In the genomic region with DNA sequence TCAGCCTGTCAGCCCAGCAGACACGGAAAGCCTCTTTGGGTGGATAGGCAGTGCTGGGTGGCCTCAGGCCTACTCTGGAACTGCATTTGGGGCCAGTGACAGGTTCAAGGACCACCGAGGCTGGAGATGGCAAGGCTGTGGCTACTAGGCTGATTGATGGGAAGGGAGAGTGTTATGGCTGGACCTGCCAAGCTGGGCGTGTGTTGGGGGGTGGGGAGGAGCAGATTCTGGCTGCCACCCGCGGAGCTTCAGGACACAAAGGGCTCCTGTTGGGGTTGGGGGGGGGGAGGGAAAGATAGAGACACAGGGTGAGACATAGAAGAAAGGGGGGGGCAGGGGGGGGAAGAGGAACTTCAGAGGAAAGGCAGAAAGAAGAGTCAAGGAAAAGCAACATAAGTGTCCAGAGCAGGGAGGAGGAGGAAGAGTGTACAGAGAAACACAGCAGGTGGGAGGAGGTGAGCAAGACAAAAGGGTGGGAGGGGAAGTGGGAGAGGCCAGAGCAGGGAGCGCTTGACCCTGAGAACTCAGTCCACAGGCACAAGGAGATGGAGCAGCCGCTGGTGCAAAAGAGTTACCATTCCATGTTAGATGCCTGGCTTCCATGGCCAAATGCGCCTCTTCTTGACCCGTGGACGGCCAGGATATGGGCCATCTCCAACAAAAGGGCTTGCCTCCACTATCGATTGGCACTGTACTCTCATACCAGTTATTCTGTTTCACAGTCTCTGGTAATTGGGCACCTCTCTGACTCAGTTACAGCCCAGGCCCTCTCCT, we compare ENCODE assay signal across 9 mouse cellular contexts. TPM values are rescaled to one million over a fixed set of nuclear protein-coding genes. Genes with fewer than 3 reads are reported as not detected.
A peak's percentile ranks its signal among the peaks of the same experiment; 100 is the strongest.
DNase-seq lines count a peak whose midpoint lies in the region; ATAC-seq lines count a peak whose summit lies in the region.
"Had no signal": no experiment of that assay in that cellular context is flagged by ENCODE, and none has a peak within 500 bp of the region (broad histone marks: within the 10 kb centered on the region; RNA-seq: fewer than 3 reads in every experiment).

No protein-coding gene starts in this region.

- H3K9ac ChIP-seq in kidney, embryonic 15.5 days = peak overlapping the region; percentile 29
- peak overlapping the region; percentile 84; the same call in 1 of the 2 replicates for H3K9ac ChIP-seq in intestine, embryonic 16.5 days (ENCODE audit: low read depth, low read length)
- peak overlapping the region; percentile 74; the same call in 1 of the 2 replicates for H3K9ac ChIP-seq in neural tube, embryonic 14.5 days (replicated peaks; ENCODE audit: low read depth, low read length)

- peaks cover 37% of the 10 kb centered on the region for H3K36me3 ChIP-seq in kidney, embryonic 15.5 days
- H3K36me3 ChIP-seq in embryonic facial prominence, embryonic 10.5 days (replicated peaks) = peaks cover 43% of the 10 kb centered on the region
- peaks cover 3% of the 10 kb centered on the region; the same call in 1 of the 2 replicates for H3K36me3 ChIP-seq in intestine, embryonic 16.5 days (ENCODE audit: control insufficient read depth, insufficient read depth, low read length)
- peaks cover 15% of the 10 kb centered on the region for H3K36me3 ChIP-seq in neural tube, embryonic 14.5 days (ENCODE audit: control insufficient read depth, insufficient read depth, low read length)

- DNase-seq in kidney, postnatal 25 days = no peak
- DNase-seq in embryonic facial prominence, embryonic 10.5 days (ENCODE audit: low spot score) = no peak
- DNase-seq in layer of hippocampus, adult 9-11 months = no peak
- no peak for DNase-seq in thymus, postnatal 14 days
- DNase-seq in MN1 (ENCODE audit: low spot score) = no peak
- DNase-seq: heart, postnatal 36 days had no signal

- no peaks in the 10 kb centered on the region for H3K9me3 ChIP-seq in kidney, embryonic 15.5 days (replicated peaks)
- H3K9me3 ChIP-seq in embryonic facial prominence, embryonic 10.5 days = no peaks in the 10 kb centered on the region
- no peaks in the 10 kb centered on the region for H3K9me3 ChIP-seq in intestine, embryonic 16.5 days (ENCODE audit: control insufficient read depth, low read length)
- no peaks in the 10 kb centered on the region for H3K9me3 ChIP-seq in neural tube, embryonic 14.5 days (ENCODE audit: control insufficient read depth, low read length)

- H3K4me1 ChIP-seq in kidney, embryonic 15.5 days = peaks cover 42% of the 10 kb centered on the region
- peaks cover 52% of the 10 kb centered on the region for H3K4me1 ChIP-seq in embryonic facial prominence, embryonic 10.5 days
- peaks cover 20% of the 10 kb centered on the region for H3K4me1 ChIP-seq in intestine, embryonic 16.5 days (ENCODE audit: control insufficient read depth, insufficient read depth, low read length)
- peaks cover 35% of the 10 kb centered on the region for H3K4me1 ChIP-seq in neural tube, embryonic 14.5 days (ENCODE audit: control insufficient read depth, insufficient read depth, low read length)

- H3K27ac ChIP-seq in kidney, embryonic 15.5 days = no peak overlapping the region
- peak overlapping the region; percentile 37 for H3K27ac ChIP-seq in embryonic facial prominence, embryonic 10.5 days (replicated peaks)
- no peak overlapping the region; the same call in 1 of the 2 replicates for H3K27ac ChIP-seq in intestine, embryonic 16.5 days (ENCODE audit: low read length)
- H3K27ac ChIP-seq in neural tube, embryonic 14.5 days (ENCODE audit: low read depth, low read length) = no peak overlapping the region

- peak overlapping the region; percentile 85 for H3K4me2 ChIP-seq in kidney, embryonic 15.5 days
- H3K4me2 ChIP-seq in intestine, embryonic 16.5 days (ENCODE audit: low read depth, low read length) = peak overlapping the region; percentile 91
- peak overlapping the region; percentile 96 for H3K4me2 ChIP-seq in neural tube, embryonic 14.5 days (ENCODE audit: low read depth, low read length)

- WGBS in kidney, embryonic 15.5 days = 35% methylated on average over 11 of the region's 11 CpGs
- WGBS in embryonic facial prominence, embryonic 10.5 days = 31% methylated on average over 11 of the region's 11 CpGs
- WGBS in intestine, embryonic 16.5 days = 44% methylated on average over 11 of the region's 11 CpGs
- WGBS in neural tube, embryonic 14.5 days = 25% methylated on average over 11 of the region's 11 CpGs

- no peak for ATAC-seq in kidney, embryonic 15.5 days (replicated peaks; ENCODE audit: low FRiP score)
- no peak for ATAC-seq in intestine, embryonic 16.5 days
- ATAC-seq in neural tube, embryonic 14.5 days (ENCODE audit: low read depth) = no peak

- H3K4me3 ChIP-seq in kidney, embryonic 15.5 days (replicated peaks) = peak overlapping the region; percentile 76
- H3K4me3 ChIP-seq in embryonic facial prominence, embryonic 10.5 days = peak overlapping the region; percentile 77
- H3K4me3 ChIP-seq in intestine, embryonic 16.5 days (ENCODE audit: low read length) = peak overlapping the region; percentile 74
- peak overlapping the region; percentile 65 for H3K4me3 ChIP-seq in neural tube, embryonic 14.5 days (ENCODE audit: low read depth, low read length)

- H3K27me3 ChIP-seq in kidney, embryonic 15.5 days = no peaks in the 10 kb centered on the region
- no peaks in the 10 kb centered on the region; the same call in 1 of the 2 replicates for H3K27me3 ChIP-seq in embryonic facial prominence, embryonic 10.5 days (replicated peaks; ENCODE audit: low read depth, poor library complexity, severe bottlenecking)
- H3K27me3 ChIP-seq in intestine, embryonic 16.5 days (replicated peaks; ENCODE audit: control insufficient read depth, insufficient read depth, low read length) = no peaks in the 10 kb centered on the region
- no peaks in the 10 kb centered on the region for H3K27me3 ChIP-seq in neural tube, embryonic 14.5 days (ENCODE audit: control insufficient read depth, insufficient read depth, low read length)

RNA-seq across cellular contexts. Expression of gene Polr2h, which starts 3.0 kb away (rescaled TPM):
- 116 and 120 TPM in 2 replicates for polyA plus RNA-seq in kidney, embryonic 15.5 days (2015; fragmentation: Nextera tagmentation; extraction: Ambion mirVana)
- 151 and 153 TPM in 2 replicates for polyA plus RNA-seq in embryonic facial prominence, embryonic 10.5 days (2016; fragmentation: Nextera tagmentation; extraction: Ambion mirVana)
- polyA plus RNA-seq in intestine, embryonic 16.5 days (2015; fragmentation: Nextera tagmentation; extraction: Ambion mirVana) = 84.5 and 95.5 TPM in 2 replicates
- 91.4 and 100 TPM in 2 replicates for polyA plus RNA-seq in neural tube, embryonic 14.5 days (2014; fragmentation: Nextera tagmentation; extraction: Ambion mirVana)

RNA-seq across cellular contexts. Expression of gene Clcn2, which starts 3.1 kb away (rescaled TPM):
- 16.3 and 20.1 TPM in 2 replicates for polyA plus RNA-seq in kidney, embryonic 15.5 days (2015; fragmentation: Nextera tagmentation; extraction: Ambion mirVana)
- 13.9 and 15.9 TPM in 2 replicates for polyA plus RNA-seq in embryonic facial prominence, embryonic 10.5 days (2016; fragmentation: Nextera tagmentation; extraction: Ambion mirVana)
- polyA plus RNA-seq in intestine, embryonic 16.5 days (2015; fragmentation: Nextera tagmentation; extraction: Ambion mirVana) = 12.0 and 13.1 TPM in 2 replicates
- 30.7 and 31.3 TPM in 2 replicates for polyA plus RNA-seq in neural tube, embryonic 14.5 days (2014; fragmentation: Nextera tagmentation; extraction: Ambion mirVana)

RNA-seq across cellular contexts. Expression of gene Chrd, which starts 18.4 kb away (rescaled TPM):
- polyA plus RNA-seq in kidney, embryonic 15.5 days (2015; fragmentation: Nextera tagmentation; extraction: Ambion mirVana) = 4.6 and 7.4 TPM in 2 replicates
- polyA plus RNA-seq in embryonic facial prominence, embryonic 10.5 days (2016; fragmentation: Nextera tagmentation; extraction: Ambion mirVana) = 1.3 and 1.4 TPM in 2 replicates
- 3.0 and 3.1 TPM in 2 replicates for polyA plus RNA-seq in intestine, embryonic 16.5 days (2015; fragmentation: Nextera tagmentation; extraction: Ambion mirVana)
- 6.6 and 7.0 TPM in 2 replicates for polyA plus RNA-seq in neural tube, embryonic 14.5 days (2014; fragmentation: Nextera tagmentation; extraction: Ambion mirVana)

RNA-seq across cellular contexts. Expression of gene Thpo, which starts 19.8 kb away (rescaled TPM):
- polyA plus RNA-seq in kidney, embryonic 15.5 days (2015; fragmentation: Nextera tagmentation; extraction: Ambion mirVana) = 1.2 TPM in 2 replicates
- polyA plus RNA-seq in embryonic facial prominence, embryonic 10.5 days (2016; fragmentation: Nextera tagmentation; extraction: Ambion mirVana) = 0.44 and 0.72 TPM in 2 replicates
- polyA plus RNA-seq in intestine, embryonic 16.5 days (2015; fragmentation: Nextera tagmentation; extraction: Ambion mirVana) = 2.6 and 2.9 TPM in 2 replicates
- polyA plus RNA-seq in neural tube, embryonic 14.5 days (2014; fragmentation: Nextera tagmentation; extraction: Ambion mirVana) = 0.99 and 1.6 TPM in 2 replicates

RNA-seq across cellular contexts. Expression of gene Fam131a, which starts 21.5 kb away (rescaled TPM):
- 6.4 and 6.7 TPM in 2 replicates for polyA plus RNA-seq in kidney, embryonic 15.5 days (2015; fragmentation: Nextera tagmentation; extraction: Ambion mirVana)
- polyA plus RNA-seq in embryonic facial prominence, embryonic 10.5 days (2016; fragmentation: Nextera tagmentation; extraction: Ambion mirVana) = 2.9 and 4.8 TPM in 2 replicates
- 6.2 and 6.8 TPM in 2 replicates for polyA plus RNA-seq in intestine, embryonic 16.5 days (2015; fragmentation: Nextera tagmentation; extraction: Ambion mirVana)
- polyA plus RNA-seq in neural tube, embryonic 14.5 days (2014; fragmentation: Nextera tagmentation; extraction: Ambion mirVana) = 42.5 and 48.2 TPM in 2 replicates

Comparison
In these comparisons a context has a peak if more than half of its experiments do, and no peak if none do; other contexts are left out.
1. H3K9ac ChIP-seq: peak in every context shown above with its lines; median percentile 84 in intestine, embryonic 16.5 days; 74 in neural tube, embryonic 14.5 days; 29 in kidney, embryonic 15.5 days.